Mouse (Mus musculus) neural tube, embryonic 15.5 days (tissue): Measurements from ENCODE around the gene Pqlc3. TPM values are rescaled to one million over a fixed set of nuclear protein-coding genes. Genes with fewer than 3 reads are reported as not detected.
"Not testable (repeated sequence)": the region's sequence is repeated elsewhere in the genome, so short reads cannot be mapped to it uniquely, and the experiment has no call there.

Experiments used
- ATAC-seq: fragments of 200-750 bp; cut with Nextera tagmentation; 2 replicates; pipeline ENCODE4 v1.8.0; 2017; ENCODE audit warnings: mild to moderate bottlenecking, moderate TSS enrichment, moderate library complexity; ENCODE audit not compliant: low FRiP score
- H3K27ac ChIP-seq: fragments of 300-500 bp; sonication (generic); replicated peaks from 2 replicates; pipeline ENCODE4 v1.5.1; 2015; ENCODE audit warnings: mild to moderate bottlenecking, inconsistent platforms
- H3K27me3 ChIP-seq: fragments of 300-500 bp; sonication (generic); replicated peaks from 2 replicates; pipeline ENCODE4 v1.6.1; 2015; ENCODE audit warnings: inconsistent platforms
- H3K36me3 ChIP-seq: fragments of 300-500 bp; sonication (generic); 2 replicates; pipeline ENCODE4 v1.6.1; 2015; ENCODE audit warnings: inconsistent platforms
- H3K4me1 ChIP-seq: fragments of 300-500 bp; sonication (generic); 2 replicates; pipeline ENCODE4 v1.6.1; 2015; ENCODE audit warnings: inconsistent platforms
- H3K4me2 ChIP-seq: fragments of 300-500 bp; sonication (generic); 2 replicates; pipeline ENCODE4 v1.6.1; 2015; ENCODE audit warnings: inconsistent platforms, mild to moderate bottlenecking, moderate library complexity
- H3K4me3 ChIP-seq: fragments of 300-500 bp; sonication (generic); replicated peaks from 2 replicates; pipeline ENCODE4 v1.5.1; 2015; ENCODE audit warnings: mild to moderate bottlenecking, inconsistent platforms
- H3K9ac ChIP-seq: fragments of 300-500 bp; sonication (generic); replicated peaks from 2 replicates; pipeline ENCODE4 v1.6.1; 2015; ENCODE audit warnings: mild to moderate bottlenecking, inconsistent platforms
- H3K9me3 ChIP-seq: fragments of 300-500 bp; sonication (generic); replicated peaks from 2 replicates; pipeline ENCODE4 v1.6.1; 2016; ENCODE audit warnings: inconsistent platforms
- WGBS: fragments of 180-500 bp; shearing (Covaris S2); methylation state at CpG from one replicate; pipeline ENCODE4 v1.1.7; 2015; ENCODE audit warnings: mixed read lengths; 5-methylcytosine and 5-hydroxymethylcytosine counted together
- polyA plus RNA-seq: library from polyadenylated mRNA; unstranded; fragments of >200 nt; fragmentation: Nextera tagmentation; extraction: Ambion mirVana; gene quantifications from 2 replicates; pipeline ENCODE4 v1.2.1, GENCODE M21; 2015

Pqlc3 gene
- polyA plus RNA-seq, 1 experiment from 2014 or later, result 2.0 TPM

DNA sequence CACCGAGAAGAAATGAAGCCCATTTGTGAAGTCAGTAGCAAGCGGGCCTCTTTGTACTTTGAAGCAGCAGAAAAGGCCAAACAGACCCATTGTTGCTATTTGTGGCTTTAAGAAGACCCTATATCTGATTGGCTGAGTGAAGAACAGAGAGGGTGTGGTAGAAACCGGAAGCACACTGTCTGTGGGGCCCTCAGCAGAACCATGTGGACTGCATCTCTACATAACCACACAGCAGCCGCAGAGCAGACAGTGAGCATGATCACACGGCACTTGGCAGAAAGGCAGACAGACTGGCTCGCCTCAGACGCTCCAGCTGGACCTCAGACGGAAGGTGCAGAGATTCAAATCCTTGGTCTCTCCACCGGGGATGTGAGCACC lies 33.2 kb upstream of the Pqlc3 start:
- 75% methylated on average over 9 of the region's 9 CpGs for WGBS
- no peak overlapping the region for H3K4me2 ChIP-seq
- H3K4me1 ChIP-seq, result peaks cover 20% of the 10 kb centered on the region
- H3K27me3 ChIP-seq, result peaks cover 14% of the 10 kb centered on the region
- H3K36me3 ChIP-seq, result no peaks in the 10 kb centered on the region
- H3K9me3 ChIP-seq, result no peaks in the 10 kb centered on the region
- H3K27ac ChIP-seq, result no peak overlapping the region
- no peak overlapping the region for H3K9ac ChIP-seq
- no peak overlapping the region for H3K4me3 ChIP-seq
- peak; percentile 35; the same call in 1 of the 2 replicates for ATAC-seq

DNA sequence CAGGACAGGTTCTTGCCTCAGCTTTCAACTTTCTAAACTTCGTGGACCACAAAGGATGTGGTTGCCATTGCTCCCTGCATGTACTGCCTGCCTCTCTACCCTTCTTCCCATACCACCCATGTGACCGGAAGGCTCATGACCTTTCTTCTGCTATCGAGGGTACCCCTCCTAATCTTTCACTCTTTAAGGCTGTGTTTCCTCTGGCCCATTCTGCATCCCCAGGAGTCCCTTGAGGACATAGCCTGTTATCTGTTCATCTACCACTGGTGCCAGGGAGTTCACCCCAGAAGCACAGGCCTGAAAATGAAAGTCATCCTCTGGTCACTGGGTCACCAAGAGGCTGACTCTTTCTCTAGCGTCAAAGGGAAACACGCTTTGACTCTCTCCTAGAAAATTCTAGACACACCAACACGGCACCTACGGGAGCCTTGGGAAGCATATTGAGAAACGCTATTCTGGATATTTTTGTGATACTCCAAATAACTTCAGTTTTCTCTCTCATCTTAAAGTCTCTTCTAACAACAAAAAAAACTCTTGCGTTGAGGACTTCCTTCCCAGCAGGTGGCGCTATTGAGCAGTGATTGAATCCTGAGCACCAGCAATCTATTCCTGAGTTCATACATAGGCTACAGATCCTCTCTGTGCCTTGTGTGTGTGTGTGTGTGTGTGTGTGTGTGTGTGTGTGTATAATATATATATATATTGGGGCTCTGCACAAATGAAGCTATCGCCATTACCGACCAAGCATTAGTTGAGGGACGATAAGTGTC lies 32.7 kb upstream of the Pqlc3 start:
- H3K9ac ChIP-seq, result no peak overlapping the region
- peak; percentile 56; the same call in 1 of the 2 replicates for ATAC-seq

GRCm38 (mm10) chr12:17024554-17025110 lies 24.4 kb upstream of the Pqlc3 start:
- no peak for ATAC-seq
- Histone ChIP-seq H3K27ac (no peak overlapping the region), H3K9ac (no peak overlapping the region), H3K36me3 (no peaks in the 10 kb centered on the region), H3K27me3 (no peaks in the 10 kb centered on the region), H3K9me3 (no peaks in the 10 kb centered on the region), H3K4me1 (no peaks in the 10 kb centered on the region), H3K4me2 (no peak overlapping the region), H3K4me3 (no peak overlapping the region)
- WGBS, result 94% methylated on average over 6 of the region's 6 CpGs

More for the DNA sequence above, 32.7 kb upstream of the Pqlc3 start:
- no peak overlapping the region for H3K4me2 ChIP-seq
- H3K4me1 ChIP-seq, result peaks cover 20% of the 10 kb centered on the region
- no peaks in the 10 kb centered on the region for H3K36me3 ChIP-seq
- peaks cover 14% of the 10 kb centered on the region for H3K27me3 ChIP-seq
- no peak overlapping the region for H3K4me3 ChIP-seq
- H3K9me3 ChIP-seq, result no peaks in the 10 kb centered on the region
- H3K27ac ChIP-seq, result no peak overlapping the region
- 42% methylated on average over 13 of the region's 13 CpGs for WGBS

- H3K9ac ChIP-seq, result no peak overlapping the region
- no peak overlapping the region for H3K27ac ChIP-seq
- WGBS, result 87% methylated on average over 4 of the region's 4 CpGs
- H3K4me3 ChIP-seq, result no peak overlapping the region
- H3K4me2 ChIP-seq, result no peak overlapping the region
- H3K36me3 ChIP-seq, result no peaks in the 10 kb centered on the region
- no peaks in the 10 kb centered on the region for H3K4me1 ChIP-seq
- ATAC-seq, result no peak
- H3K9me3 ChIP-seq, result no peaks in the 10 kb centered on the region
- H3K27me3 ChIP-seq, result no peaks in the 10 kb centered on the region
Measured at GRCm38 (mm10) chr12:17022145-17022544, 21.9 kb upstream of the Pqlc3 start.

- ATAC-seq, H3K27ac ChIP-seq, H3K36me3 ChIP-seq, H3K4me3 ChIP-seq, H3K4me2 ChIP-seq, H3K27me3 ChIP-seq, H3K9me3 ChIP-seq, H3K9ac ChIP-seq, H3K4me1 ChIP-seq: not testable (repeated sequence)
- 90% methylated on average over 4 of the region's 4 CpGs for WGBS
Measured at GRCm38 (mm10) chr12:17021125-17021524, 20.9 kb upstream of the Pqlc3 start.

- H3K9me3 ChIP-seq, result no peaks in the 10 kb centered on the region
- no peak for ATAC-seq
- 36% methylated on average over 4 of the region's 4 CpGs for WGBS
- no peak overlapping the region for H3K4me3 ChIP-seq
- no peaks in the 10 kb centered on the region for H3K36me3 ChIP-seq
- no peaks in the 10 kb centered on the region for H3K4me1 ChIP-seq
- no peak overlapping the region for H3K9ac ChIP-seq
- no peak overlapping the region for H3K4me2 ChIP-seq
- no peak overlapping the region for H3K27ac ChIP-seq
- no peaks in the 10 kb centered on the region for H3K27me3 ChIP-seq
Measured at GRCm38 (mm10) chr12:17018468-17018867, 18.3 kb upstream of the Pqlc3 start.

DNA sequence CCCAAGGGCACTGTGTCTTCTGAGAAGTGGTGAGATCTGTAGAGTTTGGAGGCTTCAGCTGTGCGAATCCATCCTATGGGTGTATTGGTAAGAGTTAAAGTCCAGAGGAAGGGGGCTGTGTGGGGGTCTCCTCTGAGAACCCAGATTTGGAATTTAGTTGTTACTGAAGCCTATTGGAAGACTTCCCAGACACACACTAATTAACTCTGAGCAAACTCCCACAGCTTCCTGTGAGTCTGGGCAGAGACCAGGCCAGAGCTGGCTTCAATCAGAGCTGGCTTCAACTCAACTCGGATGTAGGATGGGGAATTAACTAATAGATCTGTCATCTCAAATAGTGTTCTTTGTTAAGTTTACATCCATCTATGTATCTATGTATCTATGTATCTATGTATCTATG lies 15.5 kb upstream of the Pqlc3 start:
- Histone ChIP-seq H3K27me3 (no peaks in the 10 kb centered on the region), H3K27ac (no peak overlapping the region), H3K4me1 (peaks cover 7% of the 10 kb centered on the region), H3K36me3 (no peaks in the 10 kb centered on the region), H3K4me2 (no peak overlapping the region), H3K9ac (no peak overlapping the region), H3K9me3 (no peaks in the 10 kb centered on the region), H3K4me3 (no peak overlapping the region)
- 87% methylated on average over 2 of the region's 2 CpGs for WGBS
- ATAC-seq, result no peak

- Histone ChIP-seq H3K9me3 (0 out of 2 replicates have a peak, but pooled peaks cover 6% of the 10 kb centered on the region), H3K4me2 (no peak overlapping the region), H3K4me3 (no peak overlapping the region), H3K9ac (no peak overlapping the region), H3K36me3 (no peaks in the 10 kb centered on the region), H3K4me1 (peaks cover 7% of the 10 kb centered on the region), H3K27me3 (no peaks in the 10 kb centered on the region), H3K27ac (no peak overlapping the region)
- no peak; the same call in 1 of the 2 replicates for ATAC-seq
- 61% methylated on average over 2 of the region's 2 CpGs for WGBS
Measured at GRCm38 (mm10) chr12:17012067-17012899, 12.1 kb upstream of the Pqlc3 start.

- Histone ChIP-seq H3K4me3 (peak within 1 kb of the TSS; percentile 39), H3K27me3 (no peaks in the 10 kb centered on the region), H3K36me3 (no peaks in the 10 kb centered on the region), H3K4me2 (peak within 1 kb of the TSS; percentile 59), H3K27ac (no peak within 1 kb of the TSS), H3K4me1 (peaks cover 7% of the 10 kb centered on the region), H3K9ac (no peak within 1 kb of the TSS), H3K9me3 (0 out of 2 replicates have a peak, but pooled peaks cover 6% of the 10 kb centered on the region)
- 10% methylated on average over 29 of the region's 29 CpGs for WGBS
- peak; percentile 49; the same call in 1 of the 2 replicates for ATAC-seq
Measured at GRCm38 (mm10) chr12:17011100-17011870, 11.1 kb upstream of the Pqlc3 start, which contains the start of gene 2410004P03Rik. 2410004P03Rik (minus strand) TSS chr12:17011727.

- Histone ChIP-seq H3K4me1 (peaks cover 7% of the 10 kb centered on the region), H3K27ac (no peak overlapping the region), H3K36me3 (no peaks in the 10 kb centered on the region), H3K4me2 (no peak overlapping the region), H3K27me3 (no peaks in the 10 kb centered on the region), H3K9ac (no peak overlapping the region), H3K9me3 (0 out of 2 replicates have a peak, but pooled peaks cover 6% of the 10 kb centered on the region), H3K4me3 (no peak overlapping the region)
- no peak for ATAC-seq
- WGBS, result 96% methylated on average over 6 of the region's 6 CpGs
Measured at GRCm38 (mm10) chr12:17009466-17009865, 9.3 kb upstream of the Pqlc3 start.

DNA sequence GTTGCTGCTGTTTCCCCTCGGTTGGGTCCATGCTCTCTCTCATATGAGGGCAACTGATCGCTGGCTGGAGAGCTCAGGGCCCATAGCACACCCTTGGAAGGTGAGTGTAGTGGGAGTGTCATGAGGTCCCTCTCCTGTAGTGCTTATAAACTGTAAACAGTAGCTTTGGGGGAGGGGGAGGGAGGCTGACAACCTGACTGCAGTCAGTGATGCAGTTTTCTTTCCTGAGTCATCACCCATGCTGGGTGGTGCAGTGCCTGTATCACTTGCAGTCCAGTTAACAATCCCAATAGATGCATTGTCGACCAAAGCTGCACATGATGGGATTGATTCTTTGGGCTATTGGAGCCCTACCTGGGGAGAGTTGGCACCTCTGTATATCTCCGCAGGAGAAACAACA lies 1.0 kb upstream of the Pqlc3 start:
- Histone ChIP-seq H3K9ac (no peak overlapping the region), H3K4me3 (no peak overlapping the region), H3K27me3 (peaks cover 46% of the 10 kb centered on the region), H3K4me2 (no peak overlapping the region), H3K4me1 (peaks cover 16% of the 10 kb centered on the region), H3K9me3 (no peaks in the 10 kb centered on the region), H3K36me3 (no peaks in the 10 kb centered on the region), H3K27ac (no peak overlapping the region)
- WGBS, result 56% methylated on average over 4 of the region's 4 CpGs
- no peak for ATAC-seq
